Mouse (Mus musculus) R1 (cell line): ENCODE measurements around the gene Dct.

Experiments
- DNase-seq: peaks from one replicate; pipeline ENCODE4 v3.0.0-alpha.2; 2018; ENCODE audit warnings: low read depth, low spot score

Gene Dct

GRCm38 (mm10) chr14:118042963-118043362 is 9.1 kb downstream of the Dct start:
- peak; percentile 65 for DNase-seq

- DNase-seq, result peak; percentile 16
Measured at GRCm38 (mm10) chr14:118042066-118042762, 9.8 kb downstream of the Dct start.

- DNase-seq, result no peak
Measured at GRCm38 (mm10) chr14:118040550-118041250, 11.3 kb downstream of the Dct start.

GRCm38 (mm10) chr14:118039074-118039473 is 13.0 kb downstream of the Dct start:
- no peak for DNase-seq

GRCm38 (mm10) chr14:118027564-118027963 is 24.5 kb downstream of the Dct start:
- peak; percentile 62 for DNase-seq

GRCm38 (mm10) chr14:118021867-118022543 is 30.0 kb downstream of the Dct start:
- DNase-seq, result no peak

GRCm38 (mm10) chr14:118019314-118019713 is 32.7 kb downstream of the Dct start:
- no peak for DNase-seq

GRCm38 (mm10) chr14:118013237-118013636 is 38.8 kb downstream of the Dct start:
- DNase-seq, result no peak

- no peak for DNase-seq
Measured at GRCm38 (mm10) chr14:118009541-118009940, 42.5 kb downstream of the Dct start.

GRCm38 (mm10) chr14:118005697-118006096 is 46.3 kb downstream of the Dct start:
- DNase-seq, result peak; percentile 20

GRCm38 (mm10) chr14:118004434-118004833 is 47.6 kb downstream of the Dct start:
- DNase-seq, result no peak

- DNase-seq, result no peak
Measured at GRCm38 (mm10) chr14:117993845-117994244, 58.2 kb downstream of the Dct start.

GRCm38 (mm10) chr14:117992600-117993256 is 59.3 kb downstream of the Dct start:
- no peak for DNase-seq

GRCm38 (mm10) chr14:117990203-117990602 is 61.8 kb downstream of the Dct start:
- no peak for DNase-seq

GRCm38 (mm10) chr14:117988444-117988843 is 63.6 kb downstream of the Dct start:
- DNase-seq, result no peak

GRCm38 (mm10) chr14:117981532-117981931 is 70.5 kb downstream of the Dct start:
- DNase-seq, result no peak

- DNase-seq, result no peak
Measured at GRCm38 (mm10) chr14:117972576-117972975, 79.5 kb downstream of the Dct start.
